Mouse (Mus musculus): ENCODE measurements around the gene Bpnt1.
"Not testable (repeated sequence)": the region's sequence is repeated elsewhere in the genome, so short reads cannot be mapped to it uniquely, and the experiment has no call there.

GRCm38 (mm10) chr1:185327754-185328345, 4.1 kb upstream of the Bpnt1 start:
- not testable (repeated sequence) for TF ChIP-seq CTCF (IDR thresholded peaks at IDR 0.05; ENCODE audit: low read depth); EP300 (optimal IDR thresholded peaks at IDR 0.05)
